Mouse (Mus musculus) G1E (cell line): ENCODE data around the gene Elfn2.

Experiments used
- CTCF ChIP-seq: IDR thresholded peaks from 2 replicates; pipeline ENCODE4 v1.5.1; 2012; ENCODE audit warnings: low read depth, low read length, inconsistent platforms, mixed read lengths
- GATA1 ChIP-seq: IDR thresholded peaks from 2 replicates; pipeline ENCODE4 v1.6.1; 2012; ENCODE audit warnings: borderline replicate concordance, low read length, inconsistent platforms, mixed read lengths

DNA sequence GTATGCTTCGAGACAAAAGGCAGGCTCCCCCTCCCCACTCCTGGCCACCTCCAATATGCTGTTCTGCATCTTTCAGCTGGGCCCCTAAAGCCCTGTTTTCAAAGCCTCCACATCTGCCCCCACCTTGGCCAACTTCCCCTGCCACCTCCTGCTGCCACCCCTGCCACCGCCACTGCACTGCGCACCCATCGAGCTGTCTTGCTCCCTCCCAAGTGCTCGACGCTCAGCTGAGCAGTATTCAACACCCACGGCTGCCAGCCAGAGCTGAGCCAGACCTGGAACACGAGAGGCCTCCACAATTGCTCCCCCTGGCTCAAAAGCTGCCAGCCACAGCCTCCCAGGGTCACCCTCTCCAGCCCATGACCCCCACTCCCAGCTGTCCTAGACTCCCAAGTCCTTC is 74.0 kb downstream of the Elfn2 start:
- TF ChIP-seq CTCF (no peak), GATA1 (no peak)
